8 mouse cellular contexts compared by ENCODE assay signal in genomic region chr10:25307770-25308169, GRCm38 (mm10). TPM values are rescaled to one million over a fixed set of nuclear protein-coding genes. Genes with fewer than 3 reads are reported as not detected.
DNase-seq lines count a peak whose midpoint lies in the region; ATAC-seq lines count a peak whose summit lies in the region.

Gene Akap7, minus strand, starts transcription at chr10:25307870.

- H3K4me1 ChIP-seq in embryonic facial prominence, embryonic 11.5 days (ENCODE audit: control insufficient read depth, insufficient read depth, low read length), result no peaks in the 10 kb centered on the region
- H3K4me1 ChIP-seq in heart, embryonic 10.5 days, result no peaks in the 10 kb centered on the region
- H3K4me1 ChIP-seq in midbrain, embryonic 14.5 days (ENCODE audit: control insufficient read depth, insufficient read depth, low read length), result 0 out of 2 replicates have a peak, but pooled peaks cover 8% of the 10 kb centered on the region

- 87% methylated on average over 9 of the region's 9 CpGs for WGBS in embryonic facial prominence, embryonic 11.5 days
- WGBS in heart, embryonic 10.5 days, result 88% methylated on average over 9 of the region's 9 CpGs
- 92% methylated on average over 9 of the region's 9 CpGs for WGBS in midbrain, embryonic 14.5 days

- no peak within 1 kb of the TSS for H3K4me3 ChIP-seq in embryonic facial prominence, embryonic 11.5 days (ENCODE audit: low read depth, low read length)
- H3K4me3 ChIP-seq in heart, embryonic 10.5 days, result no peak within 1 kb of the TSS
- H3K4me3 ChIP-seq in midbrain, embryonic 14.5 days (replicated peaks; ENCODE audit: low read depth, low read length), result no peak within 1 kb of the TSS

- no peak within 1 kb of the TSS for H3K9ac ChIP-seq in embryonic facial prominence, embryonic 11.5 days (replicated peaks; ENCODE audit: low read length)
- H3K9ac ChIP-seq in midbrain, embryonic 14.5 days (replicated peaks; ENCODE audit: low read length), result no peak within 1 kb of the TSS

- ATAC-seq in embryonic facial prominence, embryonic 11.5 days (replicated peaks; ENCODE audit: insufficient number of reproducible peaks, low FRiP score, low TSS enrichment, low read depth), result no peak
- ATAC-seq in midbrain, embryonic 14.5 days (ENCODE audit: low FRiP score, low TSS enrichment), result no peak

- no peak within 1 kb of the TSS for H3K27ac ChIP-seq in embryonic facial prominence, embryonic 11.5 days (replicated peaks; ENCODE audit: low read depth, low read length)
- no peak within 1 kb of the TSS for H3K27ac ChIP-seq in heart, embryonic 10.5 days
- no peak within 1 kb of the TSS for H3K27ac ChIP-seq in midbrain, embryonic 14.5 days (replicated peaks; ENCODE audit: low read depth, low read length)

- H3K36me3 ChIP-seq in embryonic facial prominence, embryonic 11.5 days (replicated peaks; ENCODE audit: control insufficient read depth, insufficient read depth, low read depth, low read length), result no peaks in the 10 kb centered on the region
- H3K36me3 ChIP-seq in heart, embryonic 10.5 days, result no peaks in the 10 kb centered on the region
- no peaks in the 10 kb centered on the region for H3K36me3 ChIP-seq in midbrain, embryonic 14.5 days (ENCODE audit: control insufficient read depth, insufficient read depth, low read length)

- no peaks in the 10 kb centered on the region for H3K9me3 ChIP-seq in embryonic facial prominence, embryonic 11.5 days (replicated peaks; ENCODE audit: control insufficient read depth, low read length)
- no peaks in the 10 kb centered on the region for H3K9me3 ChIP-seq in heart, embryonic 10.5 days
- no peaks in the 10 kb centered on the region for H3K9me3 ChIP-seq in midbrain, embryonic 14.5 days (ENCODE audit: control insufficient read depth, low read length)

- DNase-seq in heart, adult 11 months, result peak; percentile 41
- DNase-seq in heart, adult 9 months (ENCODE audit: low spot score in 2 of 2), result no peak
- DNase-seq in embryonic facial prominence, embryonic 11.5 days (ENCODE audit: low spot score), result no peak
- no peak for DNase-seq in heart, embryonic 10.5 days (ENCODE audit: low spot score)
- no peak for DNase-seq in layer of hippocampus, postnatal 25 days (ENCODE audit: extremely low spot score in 1 of 2, low spot score in 1 of 2)
- no peak for DNase-seq in midbrain, embryonic 14.5 days
- DNase-seq in yolk sac, embryonic 10.5 days (ENCODE audit: low spot score), result no peak
- no peak for DNase-seq in cerebellum, postnatal 14 days

- no peaks in the 10 kb centered on the region for H3K27me3 ChIP-seq in embryonic facial prominence, embryonic 11.5 days (ENCODE audit: control insufficient read depth, insufficient read depth, low read length)
- no peaks in the 10 kb centered on the region for H3K27me3 ChIP-seq in heart, embryonic 10.5 days (ENCODE audit: insufficient read depth, poor library complexity, severe bottlenecking)
- no peaks in the 10 kb centered on the region for H3K27me3 ChIP-seq in midbrain, embryonic 14.5 days (ENCODE audit: control insufficient read depth, insufficient read depth, low read length)

- no peak within 1 kb of the TSS for H3K4me2 ChIP-seq in embryonic facial prominence, embryonic 11.5 days (ENCODE audit: low read depth, low read length)
- H3K4me2 ChIP-seq in midbrain, embryonic 14.5 days (ENCODE audit: low read length), result no peak within 1 kb of the TSS

RNA-seq across cellular contexts. Expression of gene Akap7, which starts in this region (rescaled TPM):
- 24.8 and 28.6 TPM in 2 replicates for polyA plus RNA-seq in embryonic facial prominence, embryonic 11.5 days (2014; fragmentation: Nextera tagmentation; extraction: Ambion mirVana)
- polyA plus RNA-seq in heart, embryonic 10.5 days (2016; fragmentation: Nextera tagmentation; extraction: Ambion mirVana), result 18.4 and 24.6 TPM in 2 replicates
- 10 to 100 TPM; 46.3 to 51.7 TPM for total RNA-seq in layer of hippocampus, postnatal 25 days (2021)
- 35.1 and 46.1 TPM in 2 replicates for polyA plus RNA-seq in midbrain, embryonic 14.5 days (2014; fragmentation: Nextera tagmentation; extraction: Ambion mirVana)
